Mouse (Mus musculus) myocyte (in vitro differentiated cells): ENCODE results near the gene Kiss1r.

Source experiments
- CEBPB ChIP-seq: IDR thresholded peaks from 2 replicates; pipeline ENCODE4 v1.6.1; 2011; ENCODE audit warnings: mild to moderate bottlenecking, moderate library complexity; ENCODE audit not compliant: poor library complexity, insufficient read depth, severe bottlenecking
- MAX ChIP-seq: IDR thresholded peaks from one replicate; pipeline ENCODE4 v1.6.1; 2011; ENCODE audit warnings: low read depth, mild to moderate bottlenecking, control low read depth
- MYOD1 ChIP-seq, 3 experiments: IDR thresholded peaks; one replicate each; pipeline ENCODE4 v1.6.1; 2011; ENCODE audit warnings: control low read depth in 2 of 3, low read depth in 2 of 3, mild to moderate bottlenecking in 2 of 3, moderate library complexity in 1 of 3; ENCODE audit not compliant: insufficient read length in 2 of 3, control insufficient read depth in 1 of 3
- MYOG ChIP-seq, 3 experiments: IDR thresholded peaks; one replicate each; pipeline ENCODE4 v1.6.1; 2011; ENCODE audit warnings: control low read depth in 2 of 3, low read depth in 2 of 3, mild to moderate bottlenecking in 2 of 3; ENCODE audit not compliant: insufficient read length in 2 of 3, control insufficient read depth in 1 of 3, insufficient read depth in 1 of 3
- POLR2A ChIP-seq: IDR thresholded peaks from one replicate; pipeline ENCODE4 v1.6.1; 2011; ENCODE audit warnings: low read depth, mild to moderate bottlenecking, control low read depth, moderate library complexity; ENCODE audit not compliant: insufficient read length
- POLR2AphosphoS2 ChIP-seq: IDR thresholded peaks from one replicate; pipeline ENCODE4 v1.6.1; 2011; ENCODE audit warnings: low read depth, control low read depth; ENCODE audit not compliant: insufficient read length
- SRF ChIP-seq: IDR thresholded peaks from one replicate; pipeline ENCODE4 v1.6.1; 2011; ENCODE audit warnings: low read depth; ENCODE audit not compliant: control insufficient read depth, insufficient read length
- USF1 ChIP-seq: IDR thresholded peaks from one replicate; pipeline ENCODE4 v1.6.1; 2011; ENCODE audit warnings: low read depth, mild to moderate bottlenecking, control low read depth, moderate library complexity

DNA sequence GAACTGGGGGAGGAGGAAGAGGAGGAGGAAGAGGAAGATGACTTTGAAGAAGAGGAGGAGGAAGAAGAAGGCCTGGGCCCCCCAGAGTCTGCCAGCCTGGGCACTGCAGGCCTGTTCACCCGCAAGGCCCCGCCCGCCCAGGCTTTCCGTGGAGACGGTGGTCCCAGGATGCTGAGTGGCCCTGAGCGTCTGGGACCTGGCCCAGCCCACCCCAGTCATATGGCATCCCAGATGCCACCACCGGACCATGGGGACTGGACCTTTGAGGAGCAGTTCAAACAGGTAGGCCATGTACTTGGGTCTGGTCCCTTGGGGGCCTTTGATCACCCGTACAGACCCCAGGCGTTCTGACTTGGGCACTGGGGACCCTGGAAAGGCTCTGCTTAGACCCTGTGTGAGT lies 15.0 kb downstream of the Kiss1r start:
- no peak for TF ChIP-seq SRF
- no peak for TF ChIP-seq MAX
- TF ChIP-seq POLR2AphosphoS2 = no peak
- TF ChIP-seq POLR2A = no peak
- TF ChIP-seq USF1 = no peak
- no peak for TF ChIP-seq CEBPB
- no peak for TF ChIP-seq MYOD1 (IDR thresholded peaks at IDR 0.05; ENCODE audit: control insufficient read depth in 1 of 3, insufficient read length in 2 of 3, low read depth in 2 of 3)
- no peak for TF ChIP-seq MYOG (IDR thresholded peaks at IDR 0.05; ENCODE audit: control insufficient read depth in 1 of 3, insufficient read depth in 1 of 3, insufficient read length in 2 of 3, low read depth in 2 of 3)
